Mouse (Mus musculus) midbrain, embryonic 11.5 days (tissue): ENCODE data around the gene Msantd4. TPM values are rescaled to one million over a fixed set of nuclear protein-coding genes. Genes with fewer than 3 reads are reported as not detected.
A peak's percentile ranks its signal among the peaks of the same experiment; 100 is the strongest.
"Not testable (repeated sequence)": the region's sequence is repeated elsewhere in the genome, so short reads cannot be mapped to it uniquely, and the experiment has no call there.

Experiments used
- ATAC-seq: fragments of 200-750 bp; cut with Nextera tagmentation; 2 replicates; pipeline ENCODE4 v1.8.0; 2017; ENCODE audit warnings: moderate TSS enrichment, moderate library complexity; ENCODE audit not compliant: low FRiP score
- DNase-seq: peaks from one replicate; pipeline ENCODE4 v3.0.0; 2015; ENCODE audit warnings: low spot score; ENCODE audit errors: missing footprints
- H3K27ac ChIP-seq: fragments of 300-500 bp; sonication (generic); 2 replicates; pipeline ENCODE4 v1.5.1; 2014; ENCODE audit warnings: low read depth, low read length
- H3K27me3 ChIP-seq: fragments of 300-500 bp; sonication (generic); 2 replicates; pipeline ENCODE4 v1.6.1; 2014; ENCODE audit warnings: mild to moderate bottlenecking, low read length, moderate library complexity, mixed read lengths; ENCODE audit not compliant: control insufficient read depth, insufficient read depth
- H3K36me3 ChIP-seq: fragments of 300-500 bp; sonication (generic); 2 replicates; pipeline ENCODE4 v1.6.1; 2014; ENCODE audit warnings: mild to moderate bottlenecking, low read length, moderate library complexity, mixed read lengths; ENCODE audit not compliant: control insufficient read depth, insufficient read depth
- H3K4me1 ChIP-seq: fragments of 300-500 bp; sonication (generic); 2 replicates; pipeline ENCODE4 v1.6.1; 2014; ENCODE audit warnings: low read length; ENCODE audit not compliant: control insufficient read depth, insufficient read depth
- H3K4me2 ChIP-seq: fragments of 300-500 bp; sonication (generic); 2 replicates; pipeline ENCODE4 v1.6.1; 2014; ENCODE audit warnings: mild to moderate bottlenecking, moderate library complexity
- H3K4me3 ChIP-seq: fragments of 300-500 bp; sonication (generic); 2 replicates; pipeline ENCODE4 v1.5.1; 2014; ENCODE audit warnings: low read depth, low read length
- H3K9ac ChIP-seq: fragments of 300-500 bp; sonication (generic); 2 replicates; pipeline ENCODE4 v1.6.1; 2014; ENCODE audit warnings: low read length
- H3K9me3 ChIP-seq: fragments of 300-500 bp; sonication (generic); 2 replicates; pipeline ENCODE4 v1.6.1; 2016; ENCODE audit warnings: low read length; ENCODE audit not compliant: control insufficient read depth
- WGBS: fragments of 180-500 bp; shearing (Covaris S2); extraction: QIAGEN DNeasy Blood & Tissue Kit; methylation state at CpG from one replicate; pipeline ENCODE4 v1.1.7; 2014; 5-methylcytosine and 5-hydroxymethylcytosine counted together
- microRNA-seq: library from miRNA; unstranded; fragments of <30 nt; microRNA quantifications from one replicate; pipeline ENCODE4, GENCODE M21; 2017
- polyA plus RNA-seq: library from polyadenylated mRNA; unstranded; fragments of >200 nt; fragmentation: Nextera tagmentation; extraction: Ambion mirVana; gene quantifications from 2 replicates; pipeline ENCODE4 v1.2.1, GENCODE M21; 2014

Gene Msantd4
- 89.5 and 102 TPM in 2 replicates for polyA plus RNA-seq

DNA sequence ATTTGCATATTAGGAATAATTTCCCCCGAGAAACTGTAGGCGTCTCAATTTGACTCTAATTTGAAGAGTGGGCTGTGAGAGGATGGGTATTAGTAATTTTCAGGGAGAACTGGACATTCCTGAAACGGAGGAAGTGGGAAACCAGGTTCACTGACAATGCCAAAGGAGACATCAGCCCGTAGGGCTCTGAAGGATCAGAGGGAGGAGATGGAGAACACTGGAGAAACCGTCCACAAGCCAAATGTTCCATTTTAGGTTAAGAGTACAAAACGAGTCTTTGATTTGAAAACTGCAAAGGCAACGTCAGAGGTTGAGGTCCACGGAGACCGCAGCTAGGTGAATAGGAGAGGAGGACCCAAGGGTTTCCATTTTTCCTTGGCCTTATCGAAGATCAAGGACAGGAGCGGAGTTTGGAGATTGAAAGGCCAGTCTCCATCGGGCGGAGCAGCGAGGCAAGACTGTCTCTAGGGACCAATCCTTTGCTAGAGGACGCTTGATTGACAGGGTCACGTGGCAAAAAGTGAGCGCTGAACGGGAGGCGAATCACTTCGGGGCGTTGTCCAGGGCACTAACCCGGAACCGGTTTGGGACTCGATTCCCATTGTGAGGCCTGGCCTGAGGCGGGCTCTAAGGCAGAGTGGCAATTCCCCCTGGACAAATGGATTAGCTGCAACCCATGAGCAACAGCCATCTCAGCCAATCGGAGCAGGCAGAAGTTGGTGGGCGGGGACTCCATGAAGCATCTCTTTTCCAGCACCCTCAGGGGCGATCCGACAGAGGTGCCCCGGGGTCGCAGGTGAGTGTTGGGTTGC, at the start of gene Msantd4:
TSS of gene Msantd4 (plus strand) at position 735 of the 812 bp plus-strand sequence.
- H3K27me3 ChIP-seq: no peaks in the 10 kb centered on the region
- H3K9ac ChIP-seq: peak within 1 kb of the TSS; percentile 79
- no peaks in the 10 kb centered on the region for H3K9me3 ChIP-seq
- DNase-seq (peak; percentile 98), ATAC-seq (peak; percentile 100)
- H3K27ac ChIP-seq: peak within 1 kb of the TSS; percentile 38
- 1% methylated on average over 31 of the region's 31 CpGs for WGBS
- peak within 1 kb of the TSS; percentile 53 for H3K4me2 ChIP-seq
- H3K36me3 ChIP-seq: no peaks in the 10 kb centered on the region
- H3K4me3 ChIP-seq: peak within 1 kb of the TSS; percentile 68
- H3K4me1 ChIP-seq: no peaks in the 10 kb centered on the region

DNA sequence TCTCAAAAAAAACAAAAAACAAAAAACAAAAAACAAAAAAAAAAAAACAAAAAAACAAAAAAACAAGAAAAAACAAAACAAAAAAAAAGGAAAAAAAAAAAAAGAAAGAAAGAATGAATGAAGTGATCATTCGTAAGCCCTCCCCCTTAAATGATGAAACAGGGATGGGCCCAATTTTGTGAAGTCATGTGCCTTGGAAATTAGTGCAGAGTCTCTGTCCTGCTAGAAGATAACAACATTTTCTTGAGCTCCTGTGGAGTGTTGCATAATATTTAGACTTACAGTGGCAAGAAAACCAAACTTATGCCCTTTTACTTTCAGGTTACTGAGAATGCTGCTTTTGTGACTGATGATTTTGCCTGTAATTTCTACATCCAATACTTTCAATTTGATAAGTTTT, 23.2 kb upstream of the Msantd4 start:
- DNase-seq (no peak), ATAC-seq (no peak)
- no peaks in the 10 kb centered on the region for H3K36me3 ChIP-seq
- no peaks in the 10 kb centered on the region for H3K9me3 ChIP-seq
- H3K4me3 ChIP-seq: no peak overlapping the region
- no peak overlapping the region for H3K9ac ChIP-seq
- no peak overlapping the region for H3K27ac ChIP-seq
- 90% methylated on average over 1 of the region's 1 CpGs for WGBS
- no peak overlapping the region for H3K4me2 ChIP-seq
- no peaks in the 10 kb centered on the region for H3K4me1 ChIP-seq
- no peaks in the 10 kb centered on the region for H3K27me3 ChIP-seq

DNA sequence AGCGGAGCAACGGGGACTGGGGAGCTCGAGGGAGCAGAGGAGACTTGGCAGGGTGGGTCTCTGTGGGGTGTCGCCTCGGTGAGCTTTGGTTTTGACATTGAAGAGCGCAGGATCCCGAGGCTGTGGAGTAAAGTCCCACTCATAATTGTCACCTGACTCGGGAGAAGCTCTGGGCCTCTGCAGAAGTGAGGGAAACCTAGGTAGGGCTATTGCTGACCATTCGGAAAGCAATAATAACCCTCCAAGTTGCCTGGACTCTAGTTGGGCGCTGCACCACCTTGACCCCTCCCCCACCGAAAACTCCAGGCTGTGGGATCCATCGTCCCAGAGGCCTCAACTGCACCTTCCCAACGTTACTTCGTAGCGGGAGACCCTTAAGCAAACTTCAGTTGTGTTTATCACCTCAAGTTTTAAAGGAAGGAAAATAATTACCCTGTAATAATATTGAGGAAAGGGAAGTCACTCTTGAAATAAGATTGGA, 318 bp downstream of the Msantd4 start:
- H3K36me3 ChIP-seq: no peaks in the 10 kb centered on the region
- H3K4me3 ChIP-seq: peak overlapping the region; percentile 68
- 0% methylated on average over 15 of the region's 15 CpGs for WGBS
- no peak overlapping the region for H3K27ac ChIP-seq
- no peak for ATAC-seq
- H3K4me1 ChIP-seq: no peaks in the 10 kb centered on the region
- peak overlapping the region; percentile 53 for H3K4me2 ChIP-seq
- no peaks in the 10 kb centered on the region for H3K27me3 ChIP-seq
- no peaks in the 10 kb centered on the region for H3K9me3 ChIP-seq
- peak overlapping the region; percentile 79 for H3K9ac ChIP-seq
- DNase-seq: no peak

DNA sequence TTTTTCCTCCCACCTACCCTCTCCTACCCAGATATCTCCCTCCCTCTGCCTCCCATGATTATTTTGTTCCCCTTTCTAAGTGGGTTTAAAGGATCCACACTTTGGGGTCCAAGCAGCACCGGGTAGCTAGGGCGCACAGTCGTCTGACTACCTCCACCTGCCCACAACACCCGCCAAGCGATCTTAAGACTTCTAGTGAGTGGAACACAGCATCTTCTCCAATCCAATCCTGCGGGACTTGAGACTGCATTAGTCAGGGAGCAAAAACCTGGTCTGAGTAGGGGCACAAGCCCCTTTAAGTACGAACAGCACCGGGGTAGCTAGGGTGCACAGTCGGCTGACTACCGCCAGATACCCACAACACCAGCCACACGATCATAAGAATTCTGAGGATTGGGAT, 24.4 kb downstream of the Msantd4 start:
- H3K4me1 ChIP-seq, H3K9ac ChIP-seq, H3K4me3 ChIP-seq, H3K9me3 ChIP-seq, DNase-seq, H3K27ac ChIP-seq, H3K27me3 ChIP-seq, H3K36me3 ChIP-seq, H3K4me2 ChIP-seq, ATAC-seq: not testable (repeated sequence)
- WGBS: 93% methylated on average over 11 of the region's 11 CpGs

Small RNA genes lying within 50 kb of the gene (microRNA-seq; reads per million reads assigned to microRNA genes)
- not detected for gene Gm23992

Other genes starting within 250 kb of the Msantd4 start
- gene Aasdhppt, start 67.1 kb upstream of the Msantd4 start, polyA plus RNA-seq: 38.0 and 40.6 TPM in 2 replicates
- gene Kbtbd3, start 66.7 kb upstream of the Msantd4 start, polyA plus RNA-seq: 8.1 and 8.3 TPM in 2 replicates